Mouse (Mus musculus) heart, postnatal 25 days (tissue): ENCODE results near the gene Tmem229a. TPM values are rescaled to one million over a fixed set of nuclear protein-coding genes. Genes with fewer than 3 reads are reported as not detected.

Source experiments
- total RNA-seq, 2 experiments: library from RNA; stranded (reverse); gene quantifications; 2 replicates each; pipeline ENCODE4 v1.2.3; 2021

The Tmem229a gene
- total RNA-seq, 2 experiments from 2014 or later: 0.06 TPM; not detected in 1

Other genes starting within 250 kb of the Tmem229a start
- gene Hyal6, start 223.1 kb downstream of the Tmem229a start, total RNA-seq: not detected
- gene Hyal4, start 208.0 kb downstream of the Tmem229a start, total RNA-seq: not detected
- not detected for gene Spam1, start 165.1 kb downstream of the Tmem229a start, total RNA-seq
- not detected for gene Hyal5, start 98.3 kb downstream of the Tmem229a start, total RNA-seq